Mouse (Mus musculus) heart, postnatal 0 days (tissue): ENCODE data around the gene Ccdc88a. TPM values are rescaled to one million over a fixed set of nuclear protein-coding genes. Genes with fewer than 3 reads are reported as not detected.

Experiments
- ATAC-seq: fragments of 200-750 bp; cut with Nextera tagmentation; 2 replicates; pipeline ENCODE4 v1.8.0; 2017; ENCODE audit warnings: low read depth, moderate number of reproducible peaks, moderate library complexity; ENCODE audit not compliant: insufficient read depth
- DNase-seq: peaks from one replicate; pipeline ENCODE4 v3.0.0-alpha.2; 2016; ENCODE audit warnings: low spot score
- H3K27ac ChIP-seq: fragments of 300-500 bp; sonication (generic); 2 replicates; pipeline ENCODE4 v1.5.1; 2014; ENCODE audit warnings: low read depth, mild to moderate bottlenecking
- H3K27me3 ChIP-seq: fragments of 300-500 bp; sonication (generic); 2 replicates; pipeline ENCODE4 v1.6.1; 2014; ENCODE audit warnings: low read length, mixed read lengths; ENCODE audit not compliant: control insufficient read depth, insufficient read depth
- H3K36me3 ChIP-seq: fragments of 300-500 bp; sonication (generic); replicated peaks from 2 replicates; pipeline ENCODE4 v1.6.1; 2014; ENCODE audit warnings: low read length, mixed read lengths; ENCODE audit not compliant: control insufficient read depth, insufficient read depth
- H3K4me1 ChIP-seq: fragments of 300-500 bp; sonication (generic); 2 replicates; pipeline ENCODE4 v1.6.1; 2014; ENCODE audit warnings: antibody characterized with exemption; ENCODE audit not compliant: control insufficient read depth, insufficient read depth
- H3K4me2 ChIP-seq: fragments of 300-500 bp; sonication (generic); 2 replicates; pipeline ENCODE4 v1.6.1; 2014; ENCODE audit warnings: low read depth, mild to moderate bottlenecking, low read length, moderate library complexity
- H3K4me3 ChIP-seq: fragments of 300-500 bp; sonication (generic); 2 replicates; pipeline ENCODE4 v1.5.1; 2014; ENCODE audit warnings: low read depth, low read length
- H3K9ac ChIP-seq: fragments of 300-500 bp; sonication (generic); replicated peaks from 2 replicates; pipeline ENCODE4 v1.6.1; 2014; ENCODE audit warnings: low read depth, low read length, mixed read lengths
- H3K9me3 ChIP-seq: fragments of 300-500 bp; sonication (generic); replicated peaks from 2 replicates; pipeline ENCODE4 v1.6.1; 2016; ENCODE audit warnings: low read length; ENCODE audit not compliant: control insufficient read depth
- CTCF ChIP-seq: IDR thresholded peaks from 2 replicates; pipeline ENCODE4 v1.5.1; 2016; ENCODE audit warnings: antibody characterized with exemption, control low read depth, low read depth
- EP300 ChIP-seq: IDR thresholded peaks from 2 replicates; pipeline ENCODE4 v1.6.1; 2016; ENCODE audit warnings: antibody characterized with exemption, low read depth
- WGBS: fragments of 180-500 bp; shearing (Covaris S2); extraction: QIAGEN DNeasy Blood & Tissue Kit; methylation state at CpG from one replicate; pipeline ENCODE4 v1.1.7; 2014; 5-methylcytosine and 5-hydroxymethylcytosine counted together
- polyA plus RNA-seq: library from polyadenylated mRNA; unstranded; fragments of >200 nt; fragmentation: Nextera tagmentation; extraction: Ambion mirVana; gene quantifications from 2 replicates; pipeline ENCODE4 v1.2.1, GENCODE M21; 2015
- total RNA-seq: library from RNA; depleted of rRNA; stranded (reverse); fragments of >200 nt; gene quantifications from 2 replicates; pipeline ENCODE4 v1.2.3, GENCODE M21; 2014; ENCODE audit warnings: low replicate concordance

Gene Ccdc88a
- total and polyA plus RNA-seq, 2 experiments from 2014 or later, result 11.9 to 13.6 TPM

DNA sequence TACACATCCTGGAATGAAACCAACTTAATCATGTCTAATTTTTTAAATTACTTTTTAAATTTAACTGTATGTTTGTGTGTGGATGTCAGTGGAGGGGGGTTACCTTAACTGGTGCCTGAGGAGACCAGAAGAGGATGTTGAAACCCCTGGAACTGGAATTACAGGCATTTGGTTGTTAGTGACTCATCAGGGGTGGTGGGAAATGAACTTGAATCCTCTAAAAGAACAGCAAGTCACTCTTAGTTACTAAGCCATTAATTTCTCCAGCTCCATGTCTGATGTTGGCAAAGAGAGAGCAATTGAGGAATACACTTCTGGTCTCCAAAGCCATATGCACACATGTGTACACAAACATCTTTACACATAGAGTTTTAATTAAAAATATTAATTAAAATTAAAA is 101.2 kb downstream of the Ccdc88a start:
- Histone ChIP-seq H3K9me3 (no peaks in the 10 kb centered on the region), H3K27me3 (no peaks in the 10 kb centered on the region), H3K27ac (no peak overlapping the region), H3K4me3 (no peak overlapping the region), H3K4me1 (no peaks in the 10 kb centered on the region), H3K9ac (no peak overlapping the region), H3K4me2 (no peak overlapping the region), H3K36me3 (peaks cover 18% of the 10 kb centered on the region)
- ATAC-seq (no peak), DNase-seq (no peak)
- no peak for TF ChIP-seq CTCF
- TF ChIP-seq EP300, result no peak

DNA sequence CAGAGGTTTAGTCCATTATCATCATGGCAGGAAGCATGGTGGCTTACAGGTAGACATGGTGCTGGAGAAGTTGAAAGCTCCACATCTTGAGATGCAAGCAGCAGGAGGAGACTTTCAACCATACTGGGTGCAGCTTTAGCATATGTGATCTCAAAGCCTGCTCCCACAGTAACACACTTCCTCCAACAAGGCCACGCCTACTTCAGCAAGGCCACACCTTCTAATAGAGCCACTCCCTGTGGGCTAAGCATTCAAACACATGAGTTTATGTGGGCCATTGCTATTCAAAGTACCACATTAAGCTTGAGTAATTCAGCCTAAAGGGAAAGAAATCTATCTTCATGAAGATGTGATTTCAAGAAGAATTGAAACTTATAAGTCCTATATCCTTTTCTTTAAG is 119.7 kb downstream of the Ccdc88a start:
- DNase-seq (no peak), ATAC-seq (no peak)
- no peak overlapping the region for H3K27ac ChIP-seq
- H3K9me3 ChIP-seq, result no peaks in the 10 kb centered on the region
- peaks cover 24% of the 10 kb centered on the region for H3K36me3 ChIP-seq
- H3K4me2 ChIP-seq, result no peak overlapping the region
- no peak for TF ChIP-seq EP300
- no peak for TF ChIP-seq CTCF
- WGBS, result 90% methylated on average over 1 of the region's 1 CpGs
- H3K9ac ChIP-seq, result no peak overlapping the region
- H3K4me3 ChIP-seq, result no peak overlapping the region
- H3K4me1 ChIP-seq, result no peaks in the 10 kb centered on the region
- H3K27me3 ChIP-seq, result no peaks in the 10 kb centered on the region

DNA sequence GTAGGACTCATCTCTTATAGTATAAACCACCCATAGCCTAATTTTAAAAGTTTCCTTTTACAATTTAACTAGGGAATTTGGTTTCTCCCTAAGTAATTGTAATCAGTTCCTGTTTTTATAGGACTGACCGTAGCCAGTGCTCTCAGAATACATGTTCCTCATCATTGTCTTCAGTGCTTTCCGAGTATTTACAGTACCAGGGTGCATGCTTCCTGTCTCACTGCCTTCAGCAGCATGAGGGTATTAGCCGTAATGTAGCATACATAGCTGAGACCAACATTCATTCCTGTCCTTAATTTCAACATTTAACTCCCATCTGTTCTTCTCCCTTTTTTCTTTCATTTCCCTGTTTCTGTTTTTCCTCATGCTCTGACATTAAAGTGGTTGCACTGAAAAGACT is 123.5 kb downstream of the Ccdc88a start:
- no peak for ATAC-seq
- Histone ChIP-seq H3K4me2 (no peak overlapping the region), H3K27me3 (no peaks in the 10 kb centered on the region), H3K27ac (no peak overlapping the region), H3K4me1 (no peaks in the 10 kb centered on the region), H3K9ac (no peak overlapping the region), H3K36me3 (peaks cover 32% of the 10 kb centered on the region), H3K4me3 (no peak overlapping the region), H3K9me3 (no peaks in the 10 kb centered on the region)
- TF ChIP-seq EP300, result no peak
- DNase-seq, result no peak
- 66% methylated on average over 3 of the region's 3 CpGs for WGBS

DNA sequence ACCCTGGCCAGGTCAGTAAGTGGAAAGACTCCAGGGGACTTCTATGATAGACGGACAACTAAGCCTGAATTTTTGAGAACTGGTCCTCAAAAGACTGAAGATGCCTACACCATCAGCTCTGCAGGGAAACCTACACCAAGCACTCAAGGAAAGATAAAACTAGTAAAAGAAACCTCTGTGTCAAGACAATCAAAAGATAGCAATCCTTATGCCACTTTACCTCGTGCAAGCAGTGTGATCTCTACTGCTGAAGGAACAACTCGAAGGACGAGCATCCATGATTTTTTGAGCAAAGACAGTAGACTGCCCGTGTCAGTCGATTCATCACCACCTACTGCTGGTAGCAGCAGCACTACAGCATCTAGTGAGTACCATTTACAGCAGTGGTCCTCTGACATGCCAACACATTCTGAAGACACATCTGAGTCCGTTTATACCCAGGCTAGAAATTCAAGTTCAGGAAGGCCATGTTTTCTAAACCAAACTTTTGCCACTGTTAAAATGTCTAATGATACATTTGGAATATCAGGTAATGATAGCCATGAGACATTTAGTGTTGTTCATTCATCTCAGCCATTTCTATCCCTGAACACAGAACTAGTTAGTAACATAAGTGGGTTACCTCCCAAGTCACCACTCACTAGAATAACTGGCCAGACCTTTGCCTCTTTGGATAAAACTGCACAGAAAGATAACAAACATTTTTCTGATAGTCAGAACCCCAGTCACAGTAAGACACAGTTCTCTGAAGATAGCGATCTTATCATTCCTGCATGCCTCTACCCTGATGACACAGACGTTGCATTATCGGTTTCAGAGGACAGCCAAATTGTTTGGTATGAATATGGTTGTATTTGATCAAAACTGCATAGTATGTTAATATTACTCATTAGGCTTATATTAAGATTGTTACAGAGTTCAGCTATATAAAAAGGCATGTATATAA is 130.8 kb downstream of the Ccdc88a start:
- DNase-seq, result no peak
- Histone ChIP-seq H3K4me1 (no peaks in the 10 kb centered on the region), H3K27ac (no peak overlapping the region), H3K9ac (no peak overlapping the region), H3K9me3 (no peaks in the 10 kb centered on the region), H3K36me3 (peaks cover 40% of the 10 kb centered on the region), H3K4me3 (no peak overlapping the region), H3K4me2 (no peak overlapping the region), H3K27me3 (no peaks in the 10 kb centered on the region)
- no peak for ATAC-seq
- TF ChIP-seq EP300, result no peak
- TF ChIP-seq CTCF, result no peak
- WGBS, result 79% methylated on average over 10 of the region's 10 CpGs

DNA sequence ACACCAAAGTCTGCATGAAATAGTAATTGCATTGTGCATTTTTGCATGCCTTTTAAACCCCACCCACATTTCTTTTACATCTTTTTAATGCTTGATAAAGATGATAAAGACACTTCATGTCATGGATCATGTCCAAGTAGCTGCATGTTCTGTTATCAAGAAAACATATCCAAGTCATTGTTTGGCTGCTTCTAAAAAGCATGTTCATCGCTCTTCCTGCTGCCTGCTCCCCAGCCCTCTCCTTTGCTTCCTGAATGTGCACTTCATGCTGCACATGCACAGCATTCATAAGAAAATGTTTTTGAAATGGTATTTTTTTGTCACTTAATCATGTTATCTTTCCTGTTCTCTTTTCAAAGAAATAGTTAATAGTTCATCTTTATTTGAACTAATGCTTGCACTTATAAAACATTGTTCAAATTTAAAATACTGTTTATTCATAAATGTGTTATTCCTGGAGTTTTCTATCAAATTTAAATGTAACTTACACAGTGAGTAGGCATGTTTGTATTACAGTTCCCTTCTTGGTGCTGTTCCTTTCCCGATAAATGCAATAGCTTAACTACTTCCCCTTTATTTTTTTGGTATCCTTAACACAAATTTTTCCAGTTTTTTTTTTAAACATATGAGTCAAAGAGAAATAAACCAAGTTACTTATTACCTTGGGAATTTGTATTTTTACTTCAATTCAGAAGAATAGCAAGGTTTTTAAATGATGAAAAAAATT is 131.6 kb downstream of the Ccdc88a start:
- WGBS, result 88% methylated on average over 2 of the region's 2 CpGs
- DNase-seq, result no peak
- Histone ChIP-seq H3K4me3 (no peak overlapping the region), H3K36me3 (peaks cover 39% of the 10 kb centered on the region), H3K4me1 (no peaks in the 10 kb centered on the region), H3K27me3 (no peaks in the 10 kb centered on the region), H3K4me2 (no peak overlapping the region), H3K9me3 (no peaks in the 10 kb centered on the region), H3K9ac (no peak overlapping the region), H3K27ac (no peak overlapping the region)
- ATAC-seq, result no peak
- TF ChIP-seq EP300, result no peak
- no peak for TF ChIP-seq CTCF
